Mouse (Mus musculus): ENCODE data around the gene Pcsk1n.
"Not testable (repeated sequence)": the region's sequence is repeated elsewhere in the genome, so short reads cannot be mapped to it uniquely, and the experiment has no call there.

The Pcsk1n gene

GRCm38 (mm10) chrX:7919601-7920383, at the start of gene Pcsk1n:
Gene Pcsk1n, plus strand, starts transcription at chrX:7919822.
- peak; percentile 88 for DNase-seq

- DNase-seq, result no peak
Observed at GRCm38 (mm10) chrX:7869826-7870225, 49.8 kb upstream of the Pcsk1n start.

- peak; percentile 89 for DNase-seq
Observed at GRCm38 (mm10) chrX:7878007-7878419, 41.6 kb upstream of the Pcsk1n start, which contains the start of gene Pim2. Gene Pim2, plus strand, starts transcription at chrX:7878262.

GRCm38 (mm10) chrX:7878495-7878894, 41.1 kb upstream of the Pcsk1n start:
- DNase-seq, result no peak

GRCm38 (mm10) chrX:7879819-7880218, 39.8 kb upstream of the Pcsk1n start:
- peak; percentile 91 for DNase-seq

GRCm38 (mm10) chrX:7883841-7884567, 35.6 kb upstream of the Pcsk1n start, which contains the start of gene Slc35a2:
Gene Slc35a2, plus strand, starts transcription at chrX:7884028.
- DNase-seq, result peak; percentile 92

- DNase-seq, result no peak
Observed at GRCm38 (mm10) chrX:7898211-7898610, 21.4 kb upstream of the Pcsk1n start.

GRCm38 (mm10) chrX:7898880-7899874, 20.4 kb upstream of the Pcsk1n start, which contains the start of the genes Pqbp1 and Timm17b:
Gene Pqbp1, minus strand, starts transcription at chrX:7899269.
Gene Timm17b, plus strand, starts transcription at chrX:7899357.
- DNase-seq, result peak; percentile 96

- DNase-seq, result no peak
Observed at GRCm38 (mm10) chrX:7904441-7904840, 15.2 kb upstream of the Pcsk1n start.

- no peak for DNase-seq
Observed at GRCm38 (mm10) chrX:7907735-7908134, 11.9 kb upstream of the Pcsk1n start, which contains the start of gene Gm10491. Gene Gm10491, minus strand, starts transcription at chrX:7907835.

GRCm38 (mm10) chrX:7909242-7909641, 10.4 kb upstream of the Pcsk1n start, which contains the start of gene Gm10490:
Gene Gm10490, plus strand, starts transcription at chrX:7909542.
- DNase-seq, result not testable (repeated sequence)

GRCm38 (mm10) chrX:7910473-7910872, 9.1 kb upstream of the Pcsk1n start:
- peak; percentile 17 for DNase-seq

GRCm38 (mm10) chrX:7915669-7916068, 4.0 kb upstream of the Pcsk1n start:
- peak; percentile 25 for DNase-seq

GRCm38 (mm10) chrX:7917960-7918359, 1.7 kb upstream of the Pcsk1n start:
- not testable (repeated sequence) for DNase-seq

GRCm38 (mm10) chrX:7922032-7922431, 2.4 kb downstream of the Pcsk1n start:
- DNase-seq, result peak; percentile 56

- DNase-seq, result no peak
Observed at GRCm38 (mm10) chrX:7926266-7926665, 6.6 kb downstream of the Pcsk1n start.

GRCm38 (mm10) chrX:7927116-7927515, 7.5 kb downstream of the Pcsk1n start:
- no peak for DNase-seq

- no peak for DNase-seq
Observed at GRCm38 (mm10) chrX:7928270-7928790, 8.7 kb downstream of the Pcsk1n start, which contains the start of gene Eras. Gene Eras, minus strand, starts transcription at chrX:7928607.

GRCm38 (mm10) chrX:7936874-7937273, 17.3 kb downstream of the Pcsk1n start:
- DNase-seq, result no peak

GRCm38 (mm10) chrX:7937667-7938066, 18.0 kb downstream of the Pcsk1n start:
- no peak for DNase-seq

GRCm38 (mm10) chrX:7945618-7946017, 26.0 kb downstream of the Pcsk1n start:
- no peak for DNase-seq

Measured in retina, postnatal 1 day (tissue).